Comparison of ENCODE assay signal across 5 mouse cellular contexts in genomic region chr2:91609370-91609769, GRCm38 (mm10). TPM values are rescaled to one million over a fixed set of nuclear protein-coding genes. Genes with fewer than 3 reads are reported as not detected.
"Had no signal": no experiment of that assay in that cellular context is flagged by ENCODE, and none has a peak within 500 bp of the region (broad histone marks: within the 10 kb centered on the region; RNA-seq: fewer than 3 reads in every experiment).

No protein-coding gene starts in this region.

RNA-seq across cellular contexts. Expression of gene F2, which starts 26.8 kb away (rescaled TPM):
- total RNA-seq: layer of hippocampus, adult 18-20 months; layer of hippocampus, postnatal 25 days; left cerebral cortex, postnatal 36 days; monocyte, adult 5-6 weeks had no signal
- polyA plus RNA-seq: midbrain, embryonic 13.5 days had no signal
